ENCODE assay signal across 8 mouse cellular contexts in the genomic region with DNA sequence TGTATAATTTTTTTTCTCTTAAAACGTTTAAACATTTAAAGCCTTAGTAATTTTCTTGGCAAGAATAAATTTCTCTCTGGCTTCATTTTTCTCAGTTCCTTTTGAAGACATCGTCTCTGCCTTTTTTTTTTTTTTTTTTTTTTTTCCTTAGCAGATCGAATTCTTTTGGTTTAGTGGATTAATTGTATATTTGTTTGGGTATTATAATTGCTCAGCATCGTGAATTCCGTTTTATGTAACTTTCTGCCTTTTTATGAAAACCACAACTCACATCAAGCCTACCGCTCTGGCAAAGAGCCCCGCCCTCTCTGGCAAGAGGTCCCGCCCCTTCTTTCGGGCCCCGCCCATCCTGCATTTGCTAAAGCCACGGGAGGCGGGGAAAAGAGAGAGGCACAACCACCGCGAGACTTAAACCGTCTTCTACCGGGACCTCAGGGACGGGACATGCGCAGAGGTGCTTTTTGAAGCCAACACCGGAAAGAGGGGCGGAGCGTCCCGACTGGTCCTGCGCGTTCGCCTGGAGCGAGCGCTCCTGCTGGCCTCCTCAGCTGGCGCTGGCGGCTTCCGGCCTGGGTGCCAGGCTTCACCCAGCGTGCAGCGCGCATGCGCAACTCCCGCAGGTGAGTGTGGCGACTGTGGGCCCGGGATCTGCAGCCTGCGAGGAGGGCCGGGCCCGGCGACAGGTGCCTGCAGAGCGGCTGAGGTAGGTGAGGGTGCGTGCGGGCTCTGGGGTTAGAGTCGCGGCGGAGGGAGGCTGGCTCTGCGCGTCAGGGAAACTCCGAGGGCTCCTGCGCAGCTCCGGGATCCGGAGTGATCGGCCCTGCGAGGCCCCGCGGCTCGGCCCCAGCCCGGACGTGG. TPM values are rescaled to one million over a fixed set of nuclear protein-coding genes. Genes with fewer than 3 reads are reported as not detected.
DNase-seq lines count a peak whose midpoint lies in the region; ATAC-seq lines count a peak whose summit lies in the region.

Gene Shprh (plus strand): TSS at position 544 of the 858 bp plus-strand sequence.

- H3K9me3 ChIP-seq in hindbrain, embryonic 11.5 days (ENCODE audit: control insufficient read depth, low read length): no peaks in the 10 kb centered on the region

- peak within 1 kb of the TSS; percentile 36; the same call in 1 of the 2 replicates for H3K27ac ChIP-seq in hindbrain, embryonic 11.5 days (ENCODE audit: low read depth, low read length)

- peak; percentile 100 for ATAC-seq in hindbrain, embryonic 11.5 days (ENCODE audit: low FRiP score)

- DNase-seq in Muller cell, postnatal 12 days (ENCODE audit: inconsistent ontology term): peak; percentile 99
- peak; percentile 99 for DNase-seq in cerebellum, adult 9-11 months
- peak; percentile 98 for DNase-seq in frontal cortex, adult 2 months (ENCODE audit: extremely low spot score in 1 of 2, low spot score in 1 of 2)
- peak; percentile 99 for DNase-seq in hindbrain, embryonic 11.5 days (ENCODE audit: low spot score)
- peak; percentile 94 to 97 for DNase-seq in layer of hippocampus, postnatal 10 days (ENCODE audit: low spot score in 2 of 2)
- DNase-seq in lung, postnatal 10 days: peak; percentile 99
- DNase-seq in ovary, postnatal 36 days (ENCODE audit: low spot score): peak; percentile 97
- DNase-seq in thymus, postnatal 25 days: peak; percentile 99

- no peaks in the 10 kb centered on the region for H3K4me1 ChIP-seq in hindbrain, embryonic 11.5 days (replicated peaks; ENCODE audit: control insufficient read depth, insufficient read depth, low read length)

- H3K4me2 ChIP-seq in hindbrain, embryonic 11.5 days (replicated peaks; ENCODE audit: low read depth, low read length): peak within 1 kb of the TSS; percentile 65

- WGBS in hindbrain, embryonic 11.5 days: 2% methylated on average over 59 of the region's 60 CpGs

- H3K9ac ChIP-seq in hindbrain, embryonic 11.5 days (ENCODE audit: low read depth, low read length): peak within 1 kb of the TSS; percentile 91

- H3K36me3 ChIP-seq in hindbrain, embryonic 11.5 days (ENCODE audit: control insufficient read depth, insufficient read depth, low read length): no peaks in the 10 kb centered on the region; the same call in 1 of the 2 replicates

- H3K4me3 ChIP-seq in hindbrain, embryonic 11.5 days (ENCODE audit: low read depth, low read length): peak within 1 kb of the TSS; percentile 93

- no peaks in the 10 kb centered on the region for H3K27me3 ChIP-seq in hindbrain, embryonic 11.5 days (ENCODE audit: control insufficient read depth, insufficient read depth, low read length)

RNA-seq across cellular contexts. Expression of gene Shprh, which starts in this region (rescaled TPM):
- 14.3 and 16.1 TPM in 2 replicates for polyA plus RNA-seq in frontal cortex, adult 2 months (2012; rRNA removed)
- 28.3 and 33.6 TPM in 2 replicates for polyA plus RNA-seq in hindbrain, embryonic 11.5 days (2014; fragmentation: Nextera tagmentation; extraction: Ambion mirVana)
- 10 to 100 TPM; 42.6 to 44.1 TPM for total RNA-seq in layer of hippocampus, postnatal 10 days (2021)

Comparison
In these comparisons a context has a peak if more than half of its experiments do, and no peak if none do; other contexts are left out.
1. Peak in every context shown above with its lines: DNase-seq, ATAC-seq, H3K4me3 ChIP-seq and H3K27ac ChIP-seq.